Comparison of ENCODE assay signal across 8 mouse cellular contexts in genomic region chr11:44519950-44520761, GRCm38 (mm10). TPM values are rescaled to one million over a fixed set of nuclear protein-coding genes. Genes with fewer than 3 reads are reported as not detected.
A peak's percentile ranks its signal among the peaks of the same experiment; 100 is the strongest.
DNase-seq lines count a peak whose midpoint lies in the region; ATAC-seq and TF ChIP-seq lines count a peak whose summit lies in the region.

No protein-coding gene starts in this region.

- TF ChIP-seq POLR2A in cerebellum, adult 2 months (IDR thresholded peaks at IDR 0.05; ENCODE audit: borderline replicate concordance, insufficient read depth, low read length), result peak; percentile 45; the same call in 1 of the 2 replicates
- TF ChIP-seq POLR2A in thymus, adult 2 months (IDR thresholded peaks at IDR 0.05; ENCODE audit: control insufficient read depth, extremely low read depth, insufficient read depth, low read length, poor library complexity), result peak; percentile 91

- H3K27me3 ChIP-seq in cerebellum, adult 2 months (ENCODE audit: control insufficient read depth, insufficient read depth, low read length), result no peaks in the 10 kb centered on the region
- H3K27me3 ChIP-seq in forebrain, postnatal 0 days (ENCODE audit: insufficient read depth, low read length), result no peaks in the 10 kb centered on the region
- H3K27me3 ChIP-seq in lung, embryonic 15.5 days, result no peaks in the 10 kb centered on the region
- no peaks in the 10 kb centered on the region for H3K27me3 ChIP-seq in thymus, adult 2 months (ENCODE audit: control insufficient read depth, insufficient read depth, low read length)

- H3K27ac ChIP-seq in ES-E14 (ENCODE audit: insufficient read depth, low read depth, low read length, poor library complexity, severe bottlenecking), result no peak overlapping the region; the same call in 1 of the 2 replicates
- H3K27ac ChIP-seq in cerebellum, adult 2 months (ENCODE audit: insufficient read depth, low read length), result peak overlapping the region; percentile 91
- peak overlapping the region; percentile 87 for H3K27ac ChIP-seq in forebrain, postnatal 0 days (ENCODE audit: low read depth, low read length)
- peak overlapping the region; percentile 94 for H3K27ac ChIP-seq in lung, embryonic 15.5 days
- peak overlapping the region; percentile 95 for H3K27ac ChIP-seq in thymus, adult 2 months (ENCODE audit: control insufficient read depth, insufficient read depth, low read length)

- peak overlapping the region; percentile 81 for H3K9ac ChIP-seq in ES-E14 (ENCODE audit: insufficient read depth, low read depth, low read length, poor library complexity, severe bottlenecking)
- H3K9ac ChIP-seq in forebrain, postnatal 0 days, result peak overlapping the region; percentile 84
- H3K9ac ChIP-seq in lung, embryonic 15.5 days, result peak overlapping the region; percentile 83

- no peak for TF ChIP-seq CTCF in cerebellum, adult 2 months (IDR thresholded peaks at IDR 0.05; ENCODE audit: borderline replicate concordance, insufficient read depth, low read depth, low read length)
- TF ChIP-seq CTCF in forebrain, postnatal 0 days (IDR thresholded peaks at IDR 0.05; ENCODE audit: low read depth), result no peak
- TF ChIP-seq CTCF in thymus, adult 2 months (IDR thresholded peaks at IDR 0.05; ENCODE audit: borderline replicate concordance, control insufficient read depth, extremely low read depth, insufficient read depth, low read length, poor library complexity), result no peak

- H3K36me3 ChIP-seq in ES-E14 (ENCODE audit: control insufficient read depth, insufficient read depth, low read length, poor library complexity, severe bottlenecking), result peaks cover 4% of the 10 kb centered on the region
- peaks cover 4% of the 10 kb centered on the region; the same call in 1 of the 2 replicates for H3K36me3 ChIP-seq in forebrain, postnatal 0 days (ENCODE audit: insufficient read depth)
- peaks cover 6% of the 10 kb centered on the region for H3K36me3 ChIP-seq in lung, embryonic 15.5 days
- H3K36me3 ChIP-seq in thymus, adult 2 months (ENCODE audit: control insufficient read depth, insufficient read depth, low read length), result peaks cover 7% of the 10 kb centered on the region

- no peaks in the 10 kb centered on the region for H3K9me3 ChIP-seq in ES-E14 (ENCODE audit: control insufficient read depth, insufficient read depth, low read depth, low read length)
- H3K9me3 ChIP-seq in forebrain, postnatal 0 days (ENCODE audit: low read length), result no peaks in the 10 kb centered on the region
- no peaks in the 10 kb centered on the region for H3K9me3 ChIP-seq in lung, embryonic 15.5 days

- peaks cover 0 to 4% of the 10 kb centered on the region in 2 experiments; a peak in 1 of 4 replicates for H3K4me1 ChIP-seq in ES-E14 (ENCODE audit: control insufficient read depth in 2 of 2, insufficient read depth in 2 of 2, low read length in 2 of 2, poor library complexity in 1 of 2)
- H3K4me1 ChIP-seq in cerebellum, adult 2 months (ENCODE audit: control insufficient read depth, insufficient read depth, low read length), result peaks cover 2% of the 10 kb centered on the region
- H3K4me1 ChIP-seq in forebrain, postnatal 0 days (ENCODE audit: insufficient read depth), result peaks cover 16% of the 10 kb centered on the region
- peaks cover 26% of the 10 kb centered on the region for H3K4me1 ChIP-seq in lung, embryonic 15.5 days
- H3K4me1 ChIP-seq in thymus, adult 2 months (replicated peaks; ENCODE audit: control insufficient read depth, insufficient read depth, low read length), result peaks cover 12% of the 10 kb centered on the region

- H3K4me2 ChIP-seq in forebrain, postnatal 0 days (ENCODE audit: low read depth), result peak overlapping the region; percentile 88
- peak overlapping the region; percentile 95 for H3K4me2 ChIP-seq in lung, embryonic 15.5 days

- peak; percentile 79 for ATAC-seq in forebrain, postnatal 0 days
- peak; percentile 89 for ATAC-seq in lung, embryonic 15.5 days (ENCODE audit: borderline replicate concordance, extremely low read depth, low FRiP score, low TSS enrichment)

- H3K4me3 ChIP-seq in ES-E14 (ENCODE audit: insufficient read depth in 1 of 2, low read depth in 1 of 2, low read length in 2 of 2, poor library complexity in 1 of 2, severe bottlenecking in 1 of 2), result peak overlapping the region; percentile 91 to 94
- peak overlapping the region; percentile 74 for H3K4me3 ChIP-seq in cerebellum, adult 2 months (replicated peaks; ENCODE audit: insufficient read depth, low read depth, low read length)
- peak overlapping the region; percentile 88 for H3K4me3 ChIP-seq in forebrain, postnatal 0 days (ENCODE audit: low read depth, low read length)
- peak overlapping the region; percentile 99 for H3K4me3 ChIP-seq in lung, embryonic 15.5 days
- peak overlapping the region; percentile 97 for H3K4me3 ChIP-seq in thymus, adult 2 months (ENCODE audit: control insufficient read depth, insufficient read depth, low read length)

- DNase-seq in ES-E14 (ENCODE audit: low read depth, low spot score), result peak; percentile 63
- DNase-seq in cerebellum, adult 2 months, result peak; percentile 79 to 85
- DNase-seq in forebrain, postnatal 0 days, result peak; percentile 69
- peak; percentile 68 for DNase-seq in heart, postnatal 4 days
- DNase-seq in layer of hippocampus, adult 9-10 months (ENCODE audit: low spot score), result peak; percentile 38
- peak; percentile 77 for DNase-seq in ovary, adult 18-20 months (ENCODE audit: low spot score)
- peak; percentile 90 for DNase-seq in thymus, adult 2 months

- in situ Hi-C loops in ES-E14 (cut with MboI; ENCODE audit: low sequenced_read_pairs in 2 of 2, unreplicated experiment in 2 of 2), result no loop called here

- WGBS in cerebellum, adult 2 months, result under 1% methylated on average over 28 of the region's 28 CpGs
- under 1% methylated on average over 28 of the region's 28 CpGs for WGBS in forebrain, postnatal 0 days
- WGBS in lung, embryonic 15.5 days, result under 1% methylated on average over 28 of the region's 28 CpGs
- under 1% methylated on average over 28 of the region's 28 CpGs for WGBS in thymus, adult 2 months

TF ChIP-seq in ES-E14, 5 proteins besides CTCF, POLR2A, EP300 and RAD21:
- TF ChIP-seq HCFC1 (IDR thresholded peaks at IDR 0.05; ENCODE audit: borderline replicate concordance, insufficient read depth, low read length), result no peak
- TF ChIP-seq CHD2 (IDR thresholded peaks at IDR 0.05; ENCODE audit: low read depth, low read length), result no peak
- TF ChIP-seq ZNF384 (IDR thresholded peaks at IDR 0.05; ENCODE audit: low read depth, low read length), result no peak
- no peak for TF ChIP-seq MAFK (IDR thresholded peaks at IDR 0.05; ENCODE audit: insufficient read depth, low read depth, low read length)
- no peak for TF ChIP-seq ZC3H11A (IDR thresholded peaks at IDR 0.05; ENCODE audit: borderline replicate concordance, low read depth, low read length)

RNA-seq across cellular contexts. Expression of gene Rnf145, which starts 1.4 kb away (rescaled TPM):
- 94.4 and 128 TPM in 2 replicates for total RNA-seq in ES-E14 (2012; rRNA removed)
- polyA plus RNA-seq in cerebellum, adult 2 months (2012; rRNA removed), result 94.2 and 94.6 TPM in 2 replicates
- 82.8 and 97.4 TPM in 2 replicates for total RNA-seq in forebrain, postnatal 0 days (2014; rRNA removed)
- polyA plus RNA-seq in forebrain, postnatal 0 days (2015; fragmentation: Nextera tagmentation; extraction: Ambion mirVana), result 86.3 and 100 TPM in 2 replicates
- 10 to 100 TPM; 30.0 TPM for total RNA-seq in heart, postnatal 4 days (2021)
- 77.2 and 77.9 TPM in 2 replicates for polyA plus RNA-seq in lung, embryonic 15.5 days (2015; fragmentation: Nextera tagmentation; extraction: Ambion mirVana)
- 361 and 669 TPM in 2 replicates for polyA plus RNA-seq in thymus, adult 2 months (2012; rRNA removed)

RNA-seq across cellular contexts. Expression of gene Ublcp1, which starts 49.9 kb away (rescaled TPM):
- 22.2 and 22.3 TPM in 2 replicates for total RNA-seq in ES-E14 (2012; rRNA removed)
- 99.6 and 111 TPM in 2 replicates for polyA plus RNA-seq in cerebellum, adult 2 months (2012; rRNA removed)
- total RNA-seq in forebrain, postnatal 0 days (2014; rRNA removed), result 34.3 and 42.2 TPM in 2 replicates
- polyA plus RNA-seq in forebrain, postnatal 0 days (2015; fragmentation: Nextera tagmentation; extraction: Ambion mirVana), result 42.3 and 44.6 TPM in 2 replicates
- 10 to 100 TPM; 36.4 to 41.5 TPM for total RNA-seq in heart, postnatal 4 days (2021)
- polyA plus RNA-seq in lung, embryonic 15.5 days (2015; fragmentation: Nextera tagmentation; extraction: Ambion mirVana), result 59.1 and 61.8 TPM in 2 replicates
- polyA plus RNA-seq in thymus, adult 2 months (2012; rRNA removed), result 10.1 and 10.7 TPM in 2 replicates

Comparison
In these comparisons a context has a peak if more than half of its experiments do, and no peak if none do; other contexts are left out.
1. DNase-seq: peak in every context shown above with its lines; median percentile 90 in thymus, adult 2 months; 82 in cerebellum, adult 2 months; 77 in ovary, adult 18-20 months; 69 in forebrain, postnatal 0 days; 68 in heart, postnatal 4 days; 63 in ES-E14; 38 in layer of hippocampus, adult 9-10 months.